Mouse (Mus musculus): ENCODE results near the gene Klf3.

DNA sequence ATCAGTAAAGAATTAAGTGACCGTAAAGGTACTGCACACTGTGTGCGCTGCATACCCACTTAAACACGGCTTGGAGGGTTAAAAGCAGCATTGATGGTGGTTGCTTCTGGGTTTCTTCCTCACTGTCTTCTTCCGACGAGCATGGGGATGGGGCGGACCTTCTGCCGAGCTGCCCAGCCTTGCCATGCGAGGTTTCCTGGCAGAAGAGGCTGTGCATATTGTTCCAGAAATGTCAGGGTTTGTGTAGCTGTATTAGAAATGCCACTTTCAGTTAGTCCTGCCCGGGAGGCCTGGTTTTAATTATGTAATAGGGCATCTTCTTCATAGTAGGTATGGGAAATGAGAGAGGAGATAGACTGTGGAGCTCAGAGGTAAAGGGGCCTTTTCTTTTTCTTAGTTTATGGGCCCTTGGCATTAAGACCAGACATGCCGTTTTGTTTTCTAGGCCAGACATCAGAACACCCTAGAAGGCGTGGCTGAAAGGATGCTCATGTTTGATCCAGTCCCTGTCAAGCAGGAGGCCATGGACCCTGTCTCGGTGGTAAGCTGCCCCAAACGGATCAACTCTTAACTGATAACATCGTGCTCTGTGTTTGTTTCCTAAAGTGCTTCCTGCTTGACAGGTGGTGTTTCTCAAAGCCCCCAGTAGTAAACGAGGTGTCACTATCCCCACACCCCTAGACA lies 13.2 kb downstream of the Klf3 start:
- TF ChIP-seq CTCF (conservative IDR thresholded peaks at IDR 0.05; ENCODE audit: insufficient read depth, insufficient read length, low read depth, low read length) = no peak
- no peak for TF ChIP-seq POLR2A (IDR thresholded peaks at IDR 0.05; ENCODE audit: low read depth, low read length)
